Mouse (Mus musculus): ENCODE results near the gene Ndufa1.

GRCm38 (mm10) chrX:37161169-37161568 is 29.8 kb downstream of the Ndufa1 start:
- TF ChIP-seq CTCF (IDR thresholded peaks at IDR 0.05; ENCODE audit: borderline replicate concordance, extremely low read depth, insufficient read depth, insufficient read length) (no peak), POLR2A (IDR thresholded peaks at IDR 0.05; ENCODE audit: borderline replicate concordance, extremely low read depth, insufficient read depth, insufficient read length, poor library complexity, severe bottlenecking) (no peak)
